Mouse (Mus musculus): ENCODE results near the gene BC051665. TPM values are rescaled to one million over a fixed set of nuclear protein-coding genes. Genes with fewer than 3 reads are reported as not detected.

BC051665 gene
- not detected in 2 replicates for polyA plus RNA-seq (2016; fragmentation: Nextera tagmentation; extraction: Ambion mirVana)

GRCm38 (mm10) chr13:60786264-60786663 is at the start of gene BC051665:
TSS of gene BC051665 (minus strand) at chr13:60786364.
- no peak within 1 kb of the TSS for H3K4me3 ChIP-seq
- no peaks in the 10 kb centered on the region for H3K9me3 ChIP-seq
- H3K27ac ChIP-seq (replicated peaks) = no peak within 1 kb of the TSS
- no peaks in the 10 kb centered on the region for H3K36me3 ChIP-seq (replicated peaks)
- no peak for DNase-seq (ENCODE audit: low spot score)
- no peaks in the 10 kb centered on the region for H3K27me3 ChIP-seq (replicated peaks; ENCODE audit: low read depth, poor library complexity, severe bottlenecking)
- H3K4me1 ChIP-seq = no peaks in the 10 kb centered on the region

- no peaks in the 10 kb centered on the region for H3K4me1 ChIP-seq
- 67% methylated on average over 3 of the region's 3 CpGs for WGBS
- no peak overlapping the region for H3K4me3 ChIP-seq
- H3K9me3 ChIP-seq = no peaks in the 10 kb centered on the region
- no peak for DNase-seq (ENCODE audit: low spot score)
- no peaks in the 10 kb centered on the region for H3K27me3 ChIP-seq (replicated peaks; ENCODE audit: low read depth, poor library complexity, severe bottlenecking)
- no peaks in the 10 kb centered on the region for H3K36me3 ChIP-seq (replicated peaks)
- H3K27ac ChIP-seq (replicated peaks) = no peak overlapping the region
These were observed 39.9 kb upstream of the BC051665 start for GRCm38 (mm10) chr13:60826052-60826451.

GRCm38 (mm10) chr13:60820486-60821175 is 34.5 kb upstream of the BC051665 start:
- no peaks in the 10 kb centered on the region for H3K27me3 ChIP-seq (replicated peaks; ENCODE audit: low read depth, poor library complexity, severe bottlenecking)
- H3K27ac ChIP-seq (replicated peaks) = no peak overlapping the region
- H3K4me3 ChIP-seq = no peak overlapping the region
- no peaks in the 10 kb centered on the region for H3K36me3 ChIP-seq (replicated peaks)
- H3K4me1 ChIP-seq = no peaks in the 10 kb centered on the region
- DNase-seq (ENCODE audit: low spot score) = no peak
- no peaks in the 10 kb centered on the region for H3K9me3 ChIP-seq
- 83% methylated on average over 3 of the region's 3 CpGs for WGBS

- peak; percentile 53 for DNase-seq (ENCODE audit: low spot score)
- 16% methylated on average over 7 of the region's 7 CpGs for WGBS
- Histone ChIP-seq H3K27ac (replicated peaks) (no peak overlapping the region), H3K4me1 (no peaks in the 10 kb centered on the region), H3K9me3 (no peaks in the 10 kb centered on the region), H3K4me3 (no peak overlapping the region), H3K27me3 (replicated peaks; ENCODE audit: low read depth, poor library complexity, severe bottlenecking) (no peaks in the 10 kb centered on the region), H3K36me3 (replicated peaks) (no peaks in the 10 kb centered on the region)
These were observed 33.3 kb upstream of the BC051665 start for GRCm38 (mm10) chr13:60819469-60819868.

GRCm38 (mm10) chr13:60813722-60814121 is 27.6 kb upstream of the BC051665 start:
- Histone ChIP-seq H3K4me1 (no peaks in the 10 kb centered on the region), H3K27ac (replicated peaks) (no peak overlapping the region), H3K27me3 (replicated peaks; ENCODE audit: low read depth, poor library complexity, severe bottlenecking) (no peaks in the 10 kb centered on the region), H3K4me3 (no peak overlapping the region), H3K9me3 (no peaks in the 10 kb centered on the region), H3K36me3 (replicated peaks) (no peaks in the 10 kb centered on the region)
- WGBS = 67% methylated on average over 1 of the region's 1 CpGs
- DNase-seq (ENCODE audit: low spot score) = no peak

- no peak overlapping the region for H3K27ac ChIP-seq (replicated peaks)
- H3K4me3 ChIP-seq = no peak overlapping the region
- DNase-seq (ENCODE audit: low spot score) = no peak
- no peaks in the 10 kb centered on the region for H3K27me3 ChIP-seq (replicated peaks; ENCODE audit: low read depth, poor library complexity, severe bottlenecking)
- no peaks in the 10 kb centered on the region for H3K9me3 ChIP-seq
- H3K4me1 ChIP-seq = no peaks in the 10 kb centered on the region
- WGBS = 88% methylated on average over 6 of the region's 6 CpGs
- H3K36me3 ChIP-seq (replicated peaks) = no peaks in the 10 kb centered on the region
These were observed 26.6 kb upstream of the BC051665 start for GRCm38 (mm10) chr13:60812768-60813167.

GRCm38 (mm10) chr13:60809690-60810089 is 23.5 kb upstream of the BC051665 start:
- Histone ChIP-seq H3K9me3 (no peaks in the 10 kb centered on the region), H3K36me3 (replicated peaks) (no peaks in the 10 kb centered on the region), H3K27me3 (replicated peaks; ENCODE audit: low read depth, poor library complexity, severe bottlenecking) (no peaks in the 10 kb centered on the region), H3K27ac (replicated peaks) (no peak overlapping the region), H3K4me1 (no peaks in the 10 kb centered on the region), H3K4me3 (no peak overlapping the region)
- WGBS = 78% methylated on average over 2 of the region's 2 CpGs
- no peak for DNase-seq (ENCODE audit: low spot score)

- no peak for DNase-seq (ENCODE audit: low spot score)
- WGBS = 81% methylated on average over 1 of the region's 1 CpGs
- no peaks in the 10 kb centered on the region for H3K9me3 ChIP-seq
- no peak within 1 kb of the TSS for H3K27ac ChIP-seq (replicated peaks)
- H3K4me1 ChIP-seq = no peaks in the 10 kb centered on the region
- no peak within 1 kb of the TSS for H3K4me3 ChIP-seq
- H3K27me3 ChIP-seq (replicated peaks; ENCODE audit: low read depth, poor library complexity, severe bottlenecking) = no peaks in the 10 kb centered on the region
- no peaks in the 10 kb centered on the region for H3K36me3 ChIP-seq (replicated peaks)
These were observed 16.6 kb upstream of the BC051665 start, which contains the start of gene Ctsll3 for GRCm38 (mm10) chr13:60802749-60803148. TSS of gene Ctsll3 (minus strand) at chr13:60802849.

GRCm38 (mm10) chr13:60789466-60789865 is 3.3 kb upstream of the BC051665 start:
- no peak for DNase-seq (ENCODE audit: low spot score)
- 72% methylated on average over 1 of the region's 1 CpGs for WGBS
- no peaks in the 10 kb centered on the region for H3K9me3 ChIP-seq
- H3K4me3 ChIP-seq = no peak overlapping the region
- no peak overlapping the region for H3K27ac ChIP-seq (replicated peaks)
- H3K4me1 ChIP-seq = no peaks in the 10 kb centered on the region
- H3K27me3 ChIP-seq (replicated peaks; ENCODE audit: low read depth, poor library complexity, severe bottlenecking) = no peaks in the 10 kb centered on the region
- no peaks in the 10 kb centered on the region for H3K36me3 ChIP-seq (replicated peaks)

GRCm38 (mm10) chr13:60783301-60783700 is 2.9 kb downstream of the BC051665 start:
- DNase-seq (ENCODE audit: low spot score) = no peak
- Histone ChIP-seq H3K9me3 (no peaks in the 10 kb centered on the region), H3K36me3 (replicated peaks) (no peaks in the 10 kb centered on the region), H3K27ac (replicated peaks) (no peak overlapping the region), H3K4me1 (no peaks in the 10 kb centered on the region), H3K4me3 (no peak overlapping the region), H3K27me3 (replicated peaks; ENCODE audit: low read depth, poor library complexity, severe bottlenecking) (no peaks in the 10 kb centered on the region)
- 88% methylated on average over 7 of the region's 7 CpGs for WGBS

- no peak for DNase-seq (ENCODE audit: low spot score)
- Histone ChIP-seq H3K27ac (replicated peaks) (no peak overlapping the region), H3K9me3 (no peaks in the 10 kb centered on the region), H3K4me3 (no peak overlapping the region), H3K4me1 (no peaks in the 10 kb centered on the region), H3K27me3 (replicated peaks; ENCODE audit: low read depth, poor library complexity, severe bottlenecking) (no peaks in the 10 kb centered on the region), H3K36me3 (replicated peaks) (no peaks in the 10 kb centered on the region)
- 84% methylated on average over 3 of the region's 3 CpGs for WGBS
These were observed 5.6 kb downstream of the BC051665 start for GRCm38 (mm10) chr13:60780534-60780933.

GRCm38 (mm10) chr13:60761161-60761560 is 25.0 kb downstream of the BC051665 start:
- H3K27ac ChIP-seq (replicated peaks) = no peak overlapping the region
- no peak overlapping the region for H3K4me3 ChIP-seq
- DNase-seq (ENCODE audit: low spot score) = no peak
- peaks cover 4% of the 10 kb centered on the region; the same call in 1 of the 2 replicates for H3K4me1 ChIP-seq
- H3K36me3 ChIP-seq (replicated peaks) = peaks cover 48% of the 10 kb centered on the region
- 95% methylated on average over 17 of the region's 17 CpGs for WGBS
- no peaks in the 10 kb centered on the region for H3K9me3 ChIP-seq
- no peaks in the 10 kb centered on the region for H3K27me3 ChIP-seq (replicated peaks; ENCODE audit: low read depth, poor library complexity, severe bottlenecking)

- H3K36me3 ChIP-seq (replicated peaks) = peaks cover 48% of the 10 kb centered on the region
- peaks cover 4% of the 10 kb centered on the region; the same call in 1 of the 2 replicates for H3K4me1 ChIP-seq
- no peak for DNase-seq (ENCODE audit: low spot score)
- H3K9me3 ChIP-seq = no peaks in the 10 kb centered on the region
- WGBS = 92% methylated on average over 12 of the region's 12 CpGs
- H3K27ac ChIP-seq (replicated peaks) = no peak overlapping the region
- no peaks in the 10 kb centered on the region for H3K27me3 ChIP-seq (replicated peaks; ENCODE audit: low read depth, poor library complexity, severe bottlenecking)
- no peak overlapping the region for H3K4me3 ChIP-seq
These were observed 25.8 kb downstream of the BC051665 start for GRCm38 (mm10) chr13:60760392-60760791.
